Mouse (Mus musculus) heart, embryonic 16.5 days (tissue): ENCODE data around the gene Tsnax. TPM values are rescaled to one million over a fixed set of nuclear protein-coding genes. Genes with fewer than 3 reads are reported as not detected.

Experiments
- ATAC-seq: fragments of 200-750 bp; cut with Nextera tagmentation; replicated peaks from 2 replicates; pipeline ENCODE4 v1.8.0; 2017; ENCODE audit warnings: moderate number of reproducible peaks; ENCODE audit not compliant: insufficient read depth, low FRiP score; ENCODE audit errors: extremely low read depth
- H3K27ac ChIP-seq: fragments of 300-500 bp; sonication (generic); 2 replicates; pipeline ENCODE4 v1.5.1; 2014; ENCODE audit warnings: mild to moderate bottlenecking, low read length, control low read depth, moderate library complexity
- H3K27me3 ChIP-seq: fragments of 300-500 bp; sonication (generic); 2 replicates; pipeline ENCODE4 v1.6.1; 2014; ENCODE audit warnings: low read length, mixed read lengths; ENCODE audit not compliant: control insufficient read depth, insufficient read depth
- H3K36me3 ChIP-seq: fragments of 300-500 bp; sonication (generic); 2 replicates; pipeline ENCODE4 v1.6.1; 2014; ENCODE audit not compliant: control insufficient read depth, insufficient read depth
- H3K4me1 ChIP-seq: fragments of 300-500 bp; sonication (generic); 2 replicates; pipeline ENCODE4 v1.6.1; 2014; ENCODE audit warnings: low read length, mixed read lengths; ENCODE audit not compliant: control insufficient read depth, insufficient read depth
- H3K4me2 ChIP-seq: fragments of 300-500 bp; sonication (generic); 2 replicates; pipeline ENCODE4 v1.6.1; 2014; ENCODE audit warnings: low read depth, mild to moderate bottlenecking, control low read depth, low read length
- H3K4me3 ChIP-seq: fragments of 300-500 bp; sonication (generic); 2 replicates; pipeline ENCODE4 v1.5.1; 2014; ENCODE audit warnings: mild to moderate bottlenecking, control low read depth, low read length
- H3K9ac ChIP-seq: fragments of 300-500 bp; sonication (generic); 2 replicates; pipeline ENCODE4 v1.6.1; 2014; ENCODE audit warnings: low read length, control low read depth
- H3K9me3 ChIP-seq: fragments of 300-500 bp; sonication (generic); replicated peaks from 2 replicates; pipeline ENCODE4 v1.6.1; 2016; ENCODE audit warnings: low read length; ENCODE audit not compliant: control insufficient read depth
- WGBS: fragments of 180-500 bp; shearing (Covaris S2); extraction: QIAGEN DNeasy Blood & Tissue Kit; methylation state at CpG from one replicate; pipeline ENCODE4 v1.1.7; 2014; 5-methylcytosine and 5-hydroxymethylcytosine counted together
- polyA plus RNA-seq: library from polyadenylated mRNA; unstranded; fragments of >200 nt; fragmentation: Nextera tagmentation; extraction: Ambion mirVana; gene quantifications from 2 replicates; pipeline ENCODE4 v1.2.1, GENCODE M21; 2015

Tsnax gene
- polyA plus RNA-seq, 1 experiment from 2014 or later = 98.2 TPM

DNA sequence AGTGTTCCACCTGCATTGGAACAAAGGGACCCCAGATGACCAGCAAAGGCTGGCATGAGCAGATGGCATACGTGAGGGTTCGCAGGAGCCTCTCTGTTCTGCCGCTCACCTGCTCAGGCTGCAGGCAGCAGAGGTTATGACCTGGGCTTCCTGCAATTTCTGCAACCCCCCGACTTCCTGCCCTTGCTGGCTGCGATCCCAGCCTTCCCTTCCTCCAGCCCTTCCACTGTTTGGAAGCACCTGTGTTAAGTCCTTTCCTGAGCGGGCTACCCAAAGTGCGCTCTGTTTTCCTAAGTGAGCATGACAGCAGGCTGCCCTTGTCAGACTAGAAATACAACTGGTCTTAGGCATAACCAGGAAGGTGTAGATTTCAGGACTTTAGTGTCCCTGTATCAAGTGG is 24.3 kb downstream of the Tsnax start:
- Histone ChIP-seq H3K4me1 (no peaks in the 10 kb centered on the region), H3K36me3 (peaks cover 2% of the 10 kb centered on the region), H3K27ac (0 out of 2 replicates have a peak overlapping the region, but pooled peaks have one; percentile 40), H3K4me2 (no peak overlapping the region), H3K27me3 (no peaks in the 10 kb centered on the region), H3K4me3 (no peak overlapping the region), H3K9ac (no peak overlapping the region), H3K9me3 (no peaks in the 10 kb centered on the region)
- 73% methylated on average over 7 of the region's 7 CpGs for WGBS
- ATAC-seq = peak; percentile 49; the same call in 1 of the 2 replicates

DNA sequence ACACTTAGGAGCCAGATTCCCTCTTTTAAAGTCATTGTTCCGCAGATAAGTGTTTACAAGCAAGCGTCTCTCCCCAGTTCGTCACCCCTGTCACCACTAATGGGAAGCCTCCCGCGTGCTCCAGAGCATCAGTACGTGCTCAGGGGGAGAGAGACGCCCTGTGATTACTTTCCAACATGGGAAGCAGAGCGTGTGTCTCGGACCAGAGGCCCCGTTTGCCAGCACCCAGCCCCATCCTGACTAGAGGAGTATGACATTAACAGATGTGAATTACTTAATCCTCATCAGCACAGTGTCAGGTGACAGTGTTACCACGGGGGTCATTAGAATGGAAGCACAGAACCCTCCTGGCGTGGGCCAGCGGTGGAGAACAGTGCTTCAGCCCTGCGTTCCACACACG is 25.9 kb downstream of the Tsnax start:
- Histone ChIP-seq H3K4me1 (peaks cover 3% of the 10 kb centered on the region; the same call in 1 of the 2 replicates), H3K4me2 (no peak overlapping the region), H3K9ac (no peak overlapping the region), H3K36me3 (no peaks in the 10 kb centered on the region; the same call in 1 of the 2 replicates), H3K4me3 (no peak overlapping the region), H3K27me3 (no peaks in the 10 kb centered on the region), H3K9me3 (no peaks in the 10 kb centered on the region), H3K27ac (no peak overlapping the region)
- ATAC-seq = no peak; the same call in 1 of the 2 replicates
- WGBS = 83% methylated on average over 15 of the region's 15 CpGs

DNA sequence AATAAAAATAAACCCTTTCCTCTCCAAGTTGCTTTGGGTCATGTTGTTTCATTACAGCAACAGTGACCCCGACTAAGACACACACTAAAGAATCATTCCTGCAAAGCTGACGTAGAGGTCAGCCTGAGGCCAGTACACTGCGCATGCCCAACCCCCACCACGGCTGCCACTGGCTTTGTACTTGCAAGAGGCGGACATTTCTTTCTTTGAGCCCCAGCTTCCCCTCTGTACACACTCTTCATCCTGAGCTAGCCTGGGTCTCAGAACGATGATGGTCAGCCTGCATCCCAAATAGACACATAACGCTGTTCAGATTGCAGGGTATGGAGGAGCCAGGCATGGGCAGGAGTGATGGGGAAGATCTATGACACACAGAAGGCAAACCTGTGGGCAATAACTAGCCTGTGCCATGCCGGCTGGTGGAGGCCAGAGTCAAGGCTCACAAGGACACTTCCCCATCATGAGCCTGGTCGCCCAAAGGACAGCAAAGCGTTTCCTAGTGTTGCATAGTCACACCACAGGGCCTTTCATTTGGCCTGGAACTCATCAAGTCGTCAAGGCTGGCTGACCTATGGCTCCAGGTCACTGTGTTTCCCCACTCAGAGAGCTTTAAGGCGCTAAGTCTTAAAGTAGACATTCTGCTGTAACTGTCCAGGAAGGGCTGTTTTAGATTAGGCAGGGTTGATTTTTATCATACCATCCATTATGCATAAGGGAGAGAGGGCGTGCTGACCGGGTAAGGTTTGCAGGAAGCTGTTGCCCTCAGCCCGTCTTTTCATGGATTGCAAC is 28.0 kb downstream of the Tsnax start:
- Histone ChIP-seq H3K36me3 (no peaks in the 10 kb centered on the region; the same call in 1 of the 2 replicates), H3K9me3 (peaks cover 3% of the 10 kb centered on the region; the same call in 1 of the 2 replicates), H3K9ac (no peak overlapping the region), H3K4me1 (peaks cover 3% of the 10 kb centered on the region; the same call in 1 of the 2 replicates), H3K4me2 (no peak overlapping the region), H3K27ac (no peak overlapping the region), H3K4me3 (no peak overlapping the region), H3K27me3 (no peaks in the 10 kb centered on the region)
- 62% methylated on average over 15 of the region's 15 CpGs for WGBS
- no peak for ATAC-seq

DNA sequence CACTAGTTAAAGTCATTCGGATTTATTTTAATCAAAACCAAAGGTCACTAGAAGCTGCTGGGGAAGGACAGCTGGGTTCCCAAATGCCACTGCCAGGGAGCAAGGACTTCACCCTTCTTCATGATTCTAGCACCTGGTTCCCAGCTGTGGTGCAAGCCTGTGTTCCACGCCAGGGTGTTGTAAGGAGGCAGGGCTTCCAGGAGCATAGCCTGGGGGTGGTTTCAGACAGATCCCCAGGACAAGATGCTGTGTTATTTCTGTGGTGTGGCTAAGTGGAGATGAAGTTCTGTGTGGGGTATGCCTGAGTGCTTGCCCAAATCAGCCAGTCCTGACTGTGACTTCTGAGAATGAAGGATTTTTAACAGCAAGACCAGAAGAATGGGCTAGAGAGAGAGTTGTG is 28.7 kb downstream of the Tsnax start:
- no peak overlapping the region for H3K9ac ChIP-seq
- ATAC-seq = no peak
- no peaks in the 10 kb centered on the region for H3K27me3 ChIP-seq
- peaks cover 3% of the 10 kb centered on the region; the same call in 1 of the 2 replicates for H3K9me3 ChIP-seq
- no peak overlapping the region for H3K27ac ChIP-seq
- no peaks in the 10 kb centered on the region; the same call in 1 of the 2 replicates for H3K36me3 ChIP-seq
- H3K4me3 ChIP-seq = no peak overlapping the region
- H3K4me1 ChIP-seq = peaks cover 3% of the 10 kb centered on the region; the same call in 1 of the 2 replicates
- no peak overlapping the region for H3K4me2 ChIP-seq
- WGBS = 50% methylated on average over 2 of the region's 2 CpGs

DNA sequence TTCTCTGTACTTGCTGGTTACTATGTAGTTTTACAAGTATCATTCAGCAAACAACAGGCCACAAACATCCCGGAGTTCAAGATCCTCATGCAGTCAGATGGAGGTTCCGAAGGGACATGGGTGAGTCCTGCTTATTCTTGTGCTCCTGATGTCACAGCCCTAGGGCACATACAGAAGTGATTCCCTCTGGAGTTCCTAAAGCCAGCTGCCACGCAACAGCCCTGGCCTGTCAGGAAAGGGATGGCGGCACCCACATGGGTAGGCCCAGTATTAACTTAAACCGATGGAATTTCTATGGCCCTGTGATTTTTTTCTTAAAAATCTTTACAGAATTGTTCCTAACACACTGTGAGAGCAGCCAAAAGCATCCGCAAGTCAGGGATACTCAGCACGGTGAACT is 30.6 kb downstream of the Tsnax start:
- ATAC-seq = no peak
- H3K4me3 ChIP-seq = no peak overlapping the region
- H3K4me2 ChIP-seq = no peak overlapping the region
- H3K36me3 ChIP-seq = no peaks in the 10 kb centered on the region; the same call in 1 of the 2 replicates
- 79% methylated on average over 7 of the region's 7 CpGs for WGBS
- H3K9ac ChIP-seq = no peak overlapping the region
- no peaks in the 10 kb centered on the region for H3K27me3 ChIP-seq
- H3K4me1 ChIP-seq = peaks cover 3% of the 10 kb centered on the region; the same call in 1 of the 2 replicates
- peaks cover 3% of the 10 kb centered on the region; the same call in 1 of the 2 replicates for H3K9me3 ChIP-seq
- peak overlapping the region; percentile 41 for H3K27ac ChIP-seq

- Histone ChIP-seq H3K4me2 (no peak overlapping the region), H3K9ac (no peak overlapping the region), H3K27ac (no peak overlapping the region), H3K36me3 (no peaks in the 10 kb centered on the region; the same call in 1 of the 2 replicates), H3K4me3 (no peak overlapping the region), H3K27me3 (no peaks in the 10 kb centered on the region), H3K4me1 (peaks cover 3% of the 10 kb centered on the region; the same call in 1 of the 2 replicates), H3K9me3 (peaks cover 3% of the 10 kb centered on the region; the same call in 1 of the 2 replicates)
- WGBS = 26% methylated on average over 9 of the region's 9 CpGs
- ATAC-seq = no peak
These were observed 31.1 kb downstream of the Tsnax start for GRCm38 (mm10) chr8:125043935-125044334.

DNA sequence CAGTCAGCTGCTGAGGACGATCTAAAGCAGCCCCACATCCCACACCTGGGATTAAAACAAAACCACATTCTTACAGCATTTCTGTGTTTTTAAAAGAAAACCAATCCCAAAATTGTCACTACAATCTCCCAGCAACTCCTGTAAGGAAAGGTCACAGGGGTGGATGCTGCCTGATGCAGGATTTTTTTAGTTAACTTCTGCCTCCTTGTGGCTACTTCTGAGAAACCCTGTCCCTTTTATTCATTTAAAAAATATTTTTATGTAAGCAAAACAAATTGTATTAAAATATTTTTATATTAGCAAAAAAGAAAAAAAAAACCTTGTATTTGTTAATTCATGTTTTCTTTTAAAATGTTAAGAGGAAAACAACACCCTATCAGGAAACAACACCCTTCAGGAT is 33.0 kb downstream of the Tsnax start:
- Histone ChIP-seq H3K27me3 (no peaks in the 10 kb centered on the region), H3K4me1 (peaks cover 3% of the 10 kb centered on the region; the same call in 1 of the 2 replicates), H3K36me3 (no peaks in the 10 kb centered on the region), H3K4me3 (no peak overlapping the region), H3K9me3 (peaks cover 3% of the 10 kb centered on the region; the same call in 1 of the 2 replicates), H3K4me2 (no peak overlapping the region), H3K27ac (no peak overlapping the region), H3K9ac (no peak overlapping the region)
- 87% methylated on average over 1 of the region's 1 CpGs for WGBS
- no peak for ATAC-seq

DNA sequence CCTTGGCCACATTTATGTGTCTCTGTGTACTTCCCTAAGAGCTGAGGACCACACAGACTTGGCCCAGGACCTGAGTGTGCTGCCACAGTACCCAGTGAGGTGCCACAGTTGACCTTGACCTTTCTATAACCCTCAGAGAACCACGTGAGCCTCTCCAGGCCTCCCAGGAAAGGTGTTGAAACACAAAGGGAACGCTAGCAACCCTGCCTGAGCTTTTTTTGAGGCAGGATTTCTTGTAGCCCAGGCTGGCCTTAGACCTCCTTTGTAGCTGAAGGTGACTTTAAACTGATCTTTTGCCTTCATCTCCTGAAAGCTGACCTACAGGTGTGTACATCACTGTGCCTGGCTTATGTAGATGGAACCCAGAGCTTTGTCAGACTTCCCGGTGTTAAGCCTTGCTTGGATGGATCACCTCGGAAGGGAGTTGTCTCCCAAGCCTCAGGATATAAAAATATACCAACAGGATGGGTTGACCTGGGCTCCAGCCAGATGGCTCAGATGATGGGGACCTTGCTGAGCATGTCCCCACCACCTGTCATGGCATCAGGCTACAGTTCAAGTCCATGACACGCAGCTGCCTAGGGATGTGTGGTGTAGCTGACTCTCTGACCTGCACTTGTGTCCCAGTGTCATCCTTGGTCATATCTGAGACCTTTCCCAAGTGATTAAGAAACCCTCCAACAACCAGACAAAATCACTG is 36.4 kb downstream of the Tsnax start:
- Histone ChIP-seq H3K4me2 (no peak overlapping the region), H3K9ac (no peak overlapping the region), H3K4me3 (no peak overlapping the region), H3K4me1 (peaks cover 5% of the 10 kb centered on the region), H3K27me3 (no peaks in the 10 kb centered on the region), H3K36me3 (no peaks in the 10 kb centered on the region), H3K9me3 (peaks cover 6% of the 10 kb centered on the region), H3K27ac (no peak overlapping the region)
- WGBS = 54% methylated on average over 5 of the region's 5 CpGs
- ATAC-seq = no peak

- 72% methylated on average over 6 of the region's 6 CpGs for WGBS
- Histone ChIP-seq H3K9ac (no peak overlapping the region), H3K27me3 (peaks cover under 1% of the 10 kb centered on the region), H3K27ac (no peak overlapping the region), H3K36me3 (no peaks in the 10 kb centered on the region), H3K4me2 (no peak overlapping the region), H3K4me3 (no peak overlapping the region), H3K4me1 (peaks cover 5% of the 10 kb centered on the region), H3K9me3 (peaks cover 6% of the 10 kb centered on the region)
- ATAC-seq = no peak
These were observed 37.0 kb downstream of the Tsnax start for GRCm38 (mm10) chr8:125049826-125050225.
